Mouse (Mus musculus): ENCODE measurements at regions not wholly inside any gene's neighbourhood (a gene's known extent, or its start where the extent isn't known, plus 50 kb on each side); places are given as distances from the start of the nearest gene placed in this dataset.

GRCm38 (mm10) chr7:124502760-124503159 lies 520.1 kb downstream of the Hs3st4 start:
- TF ChIP-seq POLR2A (IDR thresholded peaks at IDR 0.05; ENCODE audit: control insufficient read depth, low read depth, low read length) (no peak), CTCF (IDR thresholded peaks at IDR 0.05; ENCODE audit: control insufficient read depth, insufficient read depth, insufficient replicate concordance, low read depth, low read length) (no peak)
